Mouse (Mus musculus) midbrain, embryonic 15.5 days (tissue): Measurements from ENCODE around the gene Adig. TPM values are rescaled to one million over a fixed set of nuclear protein-coding genes. Genes with fewer than 3 reads are reported as not detected.

ENCODE experiments used
- ATAC-seq: fragments of 200-750 bp; cut with Nextera tagmentation; replicated peaks from 2 replicates; pipeline ENCODE4 v1.8.0; 2017; ENCODE audit warnings: moderate TSS enrichment
- H3K27ac ChIP-seq: fragments of 300-500 bp; sonication (generic); 2 replicates; pipeline ENCODE4 v1.5.1; 2015; ENCODE audit warnings: mild to moderate bottlenecking, inconsistent platforms
- H3K27me3 ChIP-seq: fragments of 300-500 bp; sonication (generic); replicated peaks from 2 replicates; pipeline ENCODE4 v1.6.1; 2015; ENCODE audit warnings: inconsistent platforms
- H3K36me3 ChIP-seq: fragments of 300-500 bp; sonication (generic); replicated peaks from 2 replicates; pipeline ENCODE4 v1.6.1; 2015; ENCODE audit warnings: inconsistent platforms
- H3K4me1 ChIP-seq: fragments of 300-500 bp; sonication (generic); 2 replicates; pipeline ENCODE4 v1.6.1; 2015; ENCODE audit warnings: inconsistent platforms
- H3K4me2 ChIP-seq: fragments of 300-500 bp; sonication (generic); 2 replicates; pipeline ENCODE4 v1.6.1; 2015; ENCODE audit warnings: inconsistent platforms, mild to moderate bottlenecking, moderate library complexity
- H3K4me3 ChIP-seq: fragments of 300-500 bp; sonication (generic); 2 replicates; pipeline ENCODE4 v1.5.1; 2015; ENCODE audit warnings: mild to moderate bottlenecking, inconsistent platforms
- H3K9ac ChIP-seq: fragments of 300-500 bp; sonication (generic); 2 replicates; pipeline ENCODE4 v1.6.1; 2015; ENCODE audit warnings: mild to moderate bottlenecking, inconsistent platforms
- H3K9me3 ChIP-seq: fragments of 300-500 bp; sonication (generic); 2 replicates; pipeline ENCODE4 v1.6.1; 2016; ENCODE audit warnings: inconsistent platforms
- WGBS: fragments of 180-500 bp; shearing (Covaris S2); methylation state at CpG from one replicate; pipeline ENCODE4 v1.1.7; 2015; ENCODE audit warnings: mixed read lengths; 5-methylcytosine and 5-hydroxymethylcytosine counted together
- polyA plus RNA-seq: library from polyadenylated mRNA; unstranded; fragments of >200 nt; fragmentation: Nextera tagmentation; extraction: Ambion mirVana; gene quantifications from 2 replicates; pipeline ENCODE4 v1.2.1, GENCODE M21; 2015

Gene Adig
- polyA plus RNA-seq, 1 experiment from 2014 or later = not detected

DNA sequence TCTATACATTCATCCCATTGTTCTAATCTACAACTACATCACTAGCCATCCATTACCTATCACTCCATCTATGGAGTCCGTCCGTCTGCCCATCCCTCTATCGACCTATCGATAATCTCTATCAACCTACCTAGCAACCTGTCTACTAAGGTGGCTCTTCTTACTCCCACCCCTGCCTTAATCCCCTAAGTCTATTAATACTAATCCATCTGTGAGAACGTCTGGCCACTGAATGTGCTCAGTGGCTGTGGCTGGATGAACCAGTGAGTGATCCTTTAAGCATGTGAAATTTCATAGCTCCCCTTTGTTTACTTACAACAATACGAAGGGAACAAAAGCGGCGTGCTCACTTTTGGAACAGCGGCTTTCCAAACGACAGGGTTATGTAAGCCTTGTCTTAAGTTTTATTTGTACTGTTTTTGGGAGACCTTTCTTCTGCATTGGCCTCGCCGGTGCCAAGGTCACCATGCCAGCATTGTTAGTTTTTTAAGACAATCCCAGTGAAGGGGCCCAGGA is 11.5 kb downstream of the Adig start:
- Histone ChIP-seq H3K36me3 (no peaks in the 10 kb centered on the region), H3K9ac (no peak overlapping the region), H3K27me3 (no peaks in the 10 kb centered on the region), H3K27ac (no peak overlapping the region), H3K4me2 (no peak overlapping the region), H3K4me1 (no peaks in the 10 kb centered on the region), H3K4me3 (no peak overlapping the region), H3K9me3 (no peaks in the 10 kb centered on the region)
- 64% methylated on average over 12 of the region's 12 CpGs for WGBS
- no peak for ATAC-seq

DNA sequence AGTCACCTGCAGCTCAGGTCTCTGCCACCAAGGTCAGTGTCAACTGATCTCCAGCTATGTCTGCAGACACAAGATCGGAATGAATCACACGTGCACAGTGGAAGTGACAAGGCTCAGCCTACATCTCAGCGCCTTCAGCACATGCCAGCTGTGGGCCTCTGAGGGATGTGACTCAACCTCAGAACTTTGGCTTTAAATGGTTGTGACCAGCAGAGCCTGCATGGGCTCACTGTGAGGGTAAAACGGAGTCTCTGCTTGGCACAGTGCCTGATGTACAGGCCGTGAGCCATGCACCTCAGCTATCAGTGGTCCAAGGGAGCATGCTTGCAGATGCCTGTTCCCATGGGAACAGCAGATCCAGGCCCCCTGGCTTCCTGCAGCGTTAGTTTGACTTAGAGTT is 16.2 kb downstream of the Adig start:
- Histone ChIP-seq H3K27ac (no peak overlapping the region), H3K4me2 (no peak overlapping the region), H3K27me3 (no peaks in the 10 kb centered on the region), H3K4me3 (no peak overlapping the region), H3K36me3 (no peaks in the 10 kb centered on the region), H3K9ac (no peak overlapping the region), H3K9me3 (no peaks in the 10 kb centered on the region), H3K4me1 (no peaks in the 10 kb centered on the region)
- WGBS = 57% methylated on average over 6 of the region's 6 CpGs
- ATAC-seq = no peak

DNA sequence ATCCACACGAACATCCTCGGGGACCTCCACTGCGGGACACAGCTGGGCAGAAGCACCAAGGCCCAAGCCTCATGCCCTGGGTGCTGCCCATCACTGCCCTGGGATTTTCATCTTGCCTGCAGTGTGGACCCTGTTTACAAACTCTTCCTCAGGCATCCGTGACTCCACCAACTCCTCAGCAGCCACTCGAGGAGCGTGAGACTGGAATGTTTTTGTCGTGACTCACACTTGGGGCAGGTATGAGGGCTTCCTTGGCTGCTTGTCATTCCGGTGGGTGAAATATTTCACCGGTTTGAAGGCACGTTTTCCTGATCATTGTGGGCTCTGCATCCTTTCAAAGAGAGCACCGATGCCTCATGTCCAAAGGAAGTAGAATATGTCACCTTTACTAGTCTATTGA is 16.7 kb downstream of the Adig start:
- H3K27me3 ChIP-seq = no peaks in the 10 kb centered on the region
- 82% methylated on average over 11 of the region's 11 CpGs for WGBS
- ATAC-seq = no peak
- H3K9ac ChIP-seq = no peak overlapping the region
- no peaks in the 10 kb centered on the region for H3K9me3 ChIP-seq
- H3K36me3 ChIP-seq = no peaks in the 10 kb centered on the region
- H3K4me3 ChIP-seq = no peak overlapping the region
- H3K4me2 ChIP-seq = no peak overlapping the region
- H3K27ac ChIP-seq = no peak overlapping the region
- H3K4me1 ChIP-seq = no peaks in the 10 kb centered on the region

DNA sequence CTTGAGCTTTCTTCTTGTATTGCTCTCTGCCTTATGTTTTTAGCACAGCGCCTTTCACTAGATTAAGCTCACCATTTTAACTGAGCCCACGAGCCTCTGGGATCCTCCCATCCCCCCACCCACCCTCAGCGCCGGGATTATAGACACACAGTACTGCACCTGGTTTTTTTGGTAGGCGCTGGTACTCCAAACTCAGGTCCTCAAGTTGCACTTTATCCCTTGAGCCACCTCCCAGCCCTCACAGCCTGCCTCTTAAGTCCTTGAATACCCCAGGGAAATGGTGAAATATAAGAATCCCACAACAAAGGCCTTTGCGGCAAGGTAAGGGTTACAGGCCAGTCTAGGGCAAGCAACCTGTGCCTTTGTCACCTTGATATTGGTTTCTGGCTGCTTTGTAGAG is 17.4 kb downstream of the Adig start:
- Histone ChIP-seq H3K9ac (no peak overlapping the region), H3K36me3 (no peaks in the 10 kb centered on the region), H3K4me3 (no peak overlapping the region), H3K4me1 (no peaks in the 10 kb centered on the region), H3K27ac (no peak overlapping the region), H3K27me3 (no peaks in the 10 kb centered on the region), H3K4me2 (no peak overlapping the region), H3K9me3 (no peaks in the 10 kb centered on the region)
- WGBS = 78% methylated on average over 6 of the region's 6 CpGs
- ATAC-seq = no peak

DNA sequence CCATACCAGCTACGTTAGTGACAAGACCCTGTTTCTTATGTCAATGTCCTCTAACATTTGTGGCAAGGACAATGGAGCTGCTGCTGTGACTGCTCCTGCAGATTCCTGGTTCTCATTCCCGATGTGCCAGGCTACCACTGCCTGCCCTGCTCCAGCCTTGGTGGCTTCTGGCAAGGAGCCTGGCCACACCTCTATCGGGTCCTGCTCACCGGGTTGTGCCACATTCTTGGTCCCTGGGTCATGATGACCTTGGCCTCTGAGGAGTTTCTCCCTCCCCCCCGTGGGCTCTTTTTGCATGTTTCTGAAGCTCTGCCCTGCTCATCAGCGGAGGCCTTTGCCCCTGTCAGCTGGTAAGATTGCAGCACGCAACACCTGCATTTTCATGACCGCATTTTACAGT is 20.6 kb downstream of the Adig start:
- no peaks in the 10 kb centered on the region for H3K4me1 ChIP-seq
- H3K9me3 ChIP-seq = no peaks in the 10 kb centered on the region
- H3K27me3 ChIP-seq = no peaks in the 10 kb centered on the region
- H3K4me3 ChIP-seq = no peak overlapping the region
- H3K36me3 ChIP-seq = no peaks in the 10 kb centered on the region
- no peak overlapping the region for H3K9ac ChIP-seq
- H3K4me2 ChIP-seq = no peak overlapping the region
- H3K27ac ChIP-seq = no peak overlapping the region
- ATAC-seq = no peak
- 77% methylated on average over 8 of the region's 8 CpGs for WGBS

DNA sequence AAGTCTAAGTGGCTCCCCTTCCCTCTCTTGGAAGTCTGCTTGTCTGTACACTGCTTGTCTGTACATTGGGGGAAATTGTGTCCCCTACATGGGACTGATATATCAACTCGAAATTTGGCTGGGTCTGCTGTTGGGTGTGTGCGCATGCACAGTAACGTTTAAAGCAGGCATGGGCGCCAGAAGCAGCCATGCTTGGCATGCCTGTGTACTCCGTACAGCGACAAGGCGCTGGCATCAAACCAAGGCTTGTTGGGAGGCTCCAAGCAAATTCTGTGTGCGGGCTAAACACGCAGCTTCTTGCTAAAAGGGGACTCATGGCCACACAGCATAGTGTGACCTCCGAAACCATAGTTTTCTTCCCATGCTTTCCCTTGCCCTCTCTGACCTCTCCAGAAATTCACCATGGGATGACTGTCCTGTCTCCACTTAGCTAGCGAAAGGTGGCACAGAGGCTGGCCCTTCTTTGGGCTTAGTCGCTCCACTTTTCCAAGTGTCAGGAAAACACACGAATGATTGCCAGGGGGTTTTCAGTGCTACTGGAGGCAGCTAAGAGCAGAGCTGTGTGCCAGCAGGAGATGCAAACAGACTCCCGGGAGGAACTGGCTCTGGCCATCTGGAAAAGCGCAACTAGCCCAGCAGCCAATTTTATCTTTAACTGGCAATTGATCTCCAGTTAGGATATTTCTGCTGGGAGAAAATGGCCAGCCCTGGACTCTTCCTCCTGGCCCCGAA is 21.9 kb downstream of the Adig start:
- ATAC-seq = no peak
- no peaks in the 10 kb centered on the region for H3K9me3 ChIP-seq
- H3K4me3 ChIP-seq = no peak overlapping the region
- no peak overlapping the region for H3K9ac ChIP-seq
- no peaks in the 10 kb centered on the region for H3K27me3 ChIP-seq
- WGBS = 80% methylated on average over 16 of the region's 16 CpGs
- H3K27ac ChIP-seq = no peak overlapping the region
- H3K4me2 ChIP-seq = no peak overlapping the region
- H3K4me1 ChIP-seq = no peaks in the 10 kb centered on the region
- no peaks in the 10 kb centered on the region for H3K36me3 ChIP-seq

DNA sequence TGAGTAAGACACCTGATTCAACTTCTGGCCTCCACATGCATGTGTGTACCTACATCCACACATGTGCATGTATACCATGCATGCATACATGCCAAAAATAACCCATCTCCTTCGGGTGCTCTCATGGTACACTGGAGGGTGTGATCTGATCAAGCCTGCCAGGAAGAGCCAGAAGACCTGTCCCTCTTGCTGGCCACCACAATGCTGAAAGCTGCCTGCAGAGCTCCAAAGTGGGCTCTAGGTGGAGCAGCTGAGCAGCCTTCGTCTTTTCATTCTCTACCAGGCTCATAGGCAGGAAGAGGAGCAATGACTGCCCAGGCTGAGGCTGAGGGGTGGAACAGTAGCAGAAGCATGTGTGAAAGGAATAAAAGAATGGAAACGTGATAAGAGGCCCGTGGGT is 31.7 kb downstream of the Adig start:
- H3K4me3 ChIP-seq = no peak overlapping the region
- H3K4me1 ChIP-seq = no peaks in the 10 kb centered on the region
- ATAC-seq = peak; percentile 69; the same call in 1 of the 2 replicates
- no peak overlapping the region for H3K27ac ChIP-seq
- no peaks in the 10 kb centered on the region for H3K27me3 ChIP-seq
- no peaks in the 10 kb centered on the region for H3K9me3 ChIP-seq
- H3K4me2 ChIP-seq = no peak overlapping the region
- 4% methylated on average over 4 of the region's 4 CpGs for WGBS
- no peaks in the 10 kb centered on the region for H3K36me3 ChIP-seq
- no peak overlapping the region for H3K9ac ChIP-seq

DNA sequence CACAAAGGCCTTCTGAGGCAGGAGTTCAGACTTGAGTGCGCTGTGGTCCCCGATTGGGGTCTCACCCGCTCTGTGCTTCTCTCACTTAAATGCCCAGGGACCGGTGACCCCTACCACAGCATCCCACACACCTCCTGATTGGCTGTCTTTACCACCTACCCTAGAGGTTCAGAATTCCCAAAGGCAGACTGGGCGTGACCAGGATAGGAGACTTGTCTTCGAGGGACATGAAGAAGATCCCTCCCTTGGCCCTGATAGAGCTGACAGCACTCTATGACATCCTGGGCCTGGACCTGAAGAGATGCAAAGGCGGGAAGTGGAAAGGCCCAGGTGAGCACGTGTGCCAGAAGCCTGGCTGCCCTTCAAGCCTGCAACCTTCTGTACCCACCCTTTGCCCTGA is 32.1 kb downstream of the Adig start:
- WGBS = 75% methylated on average over 8 of the region's 8 CpGs
- Histone ChIP-seq H3K4me2 (no peak overlapping the region), H3K4me3 (no peak overlapping the region), H3K4me1 (no peaks in the 10 kb centered on the region), H3K27me3 (no peaks in the 10 kb centered on the region), H3K27ac (no peak overlapping the region), H3K36me3 (no peaks in the 10 kb centered on the region), H3K9ac (no peak overlapping the region), H3K9me3 (no peaks in the 10 kb centered on the region)
- ATAC-seq = 0 out of 2 replicates have a peak, but pooled peaks have one; percentile 27

DNA sequence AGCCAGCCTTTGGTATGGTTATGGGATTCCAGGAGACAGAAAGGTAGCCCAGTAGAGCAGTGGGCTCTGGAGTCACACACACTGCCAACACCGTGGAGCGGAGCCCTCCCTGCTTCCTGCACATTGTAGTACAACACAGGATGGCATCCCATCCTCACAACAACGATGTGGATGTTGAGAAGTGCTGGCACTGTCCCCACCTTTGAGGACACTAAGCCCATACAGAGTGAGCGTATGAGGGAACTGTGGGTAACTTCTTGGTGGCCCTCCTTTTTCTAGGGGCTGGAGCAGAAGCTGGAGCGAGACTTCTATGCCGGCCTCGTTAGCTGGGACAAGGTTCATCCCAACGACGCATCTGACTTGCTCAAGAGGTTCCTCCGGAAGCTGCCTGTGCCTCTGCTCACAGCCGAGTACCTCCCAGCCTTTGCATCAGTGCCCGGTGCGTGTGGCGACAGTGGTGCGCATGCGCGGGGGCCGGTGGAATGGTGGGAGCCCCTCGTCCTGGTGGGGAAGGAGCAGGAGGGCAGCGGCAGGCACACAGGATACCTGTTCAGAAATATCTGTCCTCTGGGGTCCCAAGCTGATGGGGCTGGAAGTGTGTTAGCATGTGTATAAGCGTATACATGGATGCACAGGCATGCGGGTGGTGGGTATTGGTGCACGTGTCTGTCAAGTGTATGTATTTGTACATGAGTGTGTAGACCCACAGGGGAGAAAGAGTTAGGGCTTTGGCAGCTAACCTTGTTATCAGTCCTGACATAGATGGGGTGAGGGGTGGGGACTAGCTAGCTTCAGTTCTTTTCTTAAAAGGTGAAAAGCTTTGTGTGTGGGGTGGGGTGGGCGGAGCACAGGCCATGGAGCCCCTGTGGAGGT is 37.3 kb downstream of the Adig start:
- H3K9ac ChIP-seq = no peak overlapping the region
- peak; percentile 75 for ATAC-seq
- peak overlapping the region; percentile 18 for H3K4me3 ChIP-seq
- WGBS = 62% methylated on average over 24 of the region's 24 CpGs
- H3K9me3 ChIP-seq = no peaks in the 10 kb centered on the region
- peak overlapping the region; percentile 44 for H3K4me2 ChIP-seq
- H3K27ac ChIP-seq = no peak overlapping the region
- no peaks in the 10 kb centered on the region for H3K27me3 ChIP-seq
- no peaks in the 10 kb centered on the region for H3K36me3 ChIP-seq
- H3K4me1 ChIP-seq = no peaks in the 10 kb centered on the region

DNA sequence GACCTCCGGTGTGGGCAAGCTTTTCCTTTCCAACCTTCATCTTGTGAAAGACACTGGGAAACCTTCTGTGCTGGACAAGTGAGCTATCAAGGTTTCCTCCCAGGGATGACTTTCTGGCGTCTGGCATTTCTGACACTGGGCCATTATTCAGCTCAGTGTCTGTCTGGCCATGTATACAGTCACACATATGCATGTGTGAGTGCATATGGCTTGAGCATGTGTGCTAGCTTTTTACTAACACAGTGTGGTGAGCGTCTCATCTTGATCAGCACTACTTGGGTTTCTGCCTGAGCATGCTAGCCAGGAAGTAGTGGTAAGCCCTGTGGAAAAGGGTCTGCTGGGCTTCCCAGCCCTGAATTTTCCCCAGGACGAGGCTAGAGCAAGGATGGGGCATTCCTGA is 38.9 kb downstream of the Adig start:
- WGBS = 61% methylated on average over 4 of the region's 4 CpGs
- Histone ChIP-seq H3K9ac (no peak overlapping the region), H3K9me3 (no peaks in the 10 kb centered on the region), H3K4me2 (no peak overlapping the region), H3K27ac (no peak overlapping the region), H3K27me3 (no peaks in the 10 kb centered on the region), H3K4me3 (no peak overlapping the region), H3K4me1 (no peaks in the 10 kb centered on the region; the same call in 1 of the 2 replicates), H3K36me3 (no peaks in the 10 kb centered on the region)
- ATAC-seq = no peak

DNA sequence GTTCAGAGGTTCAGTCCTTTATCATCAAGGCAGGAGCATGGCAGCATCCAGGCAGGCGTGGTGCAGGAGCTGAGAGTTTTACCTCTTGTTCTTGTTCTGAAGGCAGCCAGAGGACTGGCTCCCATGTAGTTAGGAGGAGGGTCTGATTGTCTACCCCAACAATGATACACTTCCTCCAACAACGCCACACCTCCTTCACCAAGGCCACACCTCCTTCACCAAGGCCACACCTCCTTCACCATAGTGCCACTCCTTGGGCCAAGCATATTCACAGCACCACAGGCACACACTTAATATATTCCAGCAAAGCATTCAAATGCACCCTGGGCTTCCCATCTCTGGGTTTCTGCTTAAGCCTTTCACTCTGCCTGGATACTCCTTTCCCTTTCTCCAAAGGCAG is 42.9 kb downstream of the Adig start:
- Histone ChIP-seq H3K9ac (no peak overlapping the region), H3K4me3 (no peak overlapping the region), H3K27ac (no peak overlapping the region), H3K27me3 (peaks cover 9% of the 10 kb centered on the region), H3K4me2 (no peak overlapping the region), H3K36me3 (no peaks in the 10 kb centered on the region), H3K9me3 (no peaks in the 10 kb centered on the region), H3K4me1 (peaks cover 8% of the 10 kb centered on the region; the same call in 1 of the 2 replicates)
- WGBS = 79% methylated on average over 2 of the region's 2 CpGs
- no peak for ATAC-seq

DNA sequence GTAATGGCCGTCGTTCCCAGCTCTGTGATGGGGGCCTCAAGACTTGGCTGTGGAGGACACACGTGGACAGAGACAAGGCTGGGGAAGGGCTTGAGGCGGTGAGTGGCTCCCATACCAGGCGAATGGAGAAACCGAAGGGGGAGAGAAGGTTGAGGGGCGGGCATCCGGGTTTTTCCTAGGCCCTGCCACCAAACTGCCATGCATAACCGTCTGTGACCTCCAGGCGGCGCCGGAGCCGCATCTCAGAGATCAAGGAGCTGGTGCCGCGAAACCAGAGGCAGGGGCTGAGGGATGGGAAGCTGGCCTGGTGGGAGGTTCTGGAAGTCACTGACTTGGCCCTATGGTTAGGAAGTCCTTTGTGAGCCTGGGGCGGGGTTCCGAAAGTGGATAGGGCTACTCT is 44.3 kb downstream of the Adig start:
- Histone ChIP-seq H3K36me3 (no peaks in the 10 kb centered on the region), H3K27ac (no peak overlapping the region), H3K4me2 (peak overlapping the region; percentile 33), H3K4me3 (no peak overlapping the region), H3K4me1 (peaks cover 12% of the 10 kb centered on the region; the same call in 1 of the 2 replicates), H3K9ac (peak overlapping the region; percentile 40; the same call in 1 of the 2 replicates), H3K27me3 (peaks cover 9% of the 10 kb centered on the region), H3K9me3 (no peaks in the 10 kb centered on the region)
- peak; percentile 56 for ATAC-seq
- 2% methylated on average over 17 of the region's 17 CpGs for whole genome bisulfite sequencing
